Mouse (Mus musculus) lung, postnatal 0 days (tissue): ENCODE results near the gene Zfp69.

ENCODE experiments used
- CTCF ChIP-seq: IDR thresholded peaks from 2 replicates; pipeline ENCODE4 v1.5.1; 2016; ENCODE audit warnings: antibody characterized with exemption, mild to moderate bottlenecking
- EP300 ChIP-seq: IDR thresholded peaks from 2 replicates; pipeline ENCODE4 v1.6.1; 2016; ENCODE audit warnings: antibody characterized with exemption, mild to moderate bottlenecking, control low read depth

GRCm38 (mm10) chr4:120953667-120954066 is 2.2 kb upstream of the Zfp69 start:
- TF ChIP-seq CTCF: no peak
- no peak for TF ChIP-seq EP300
